Mouse (Mus musculus): Measurements from ENCODE around the gene Os9.

Os9 gene

GRCm38 (mm10) chr10:127061513-127061912 lies 59.4 kb downstream of the Os9 start:
- Histone ChIP-seq H3K36me3 (ENCODE audit: control insufficient read depth, insufficient read depth, low read length, poor library complexity, severe bottlenecking) (no peaks in the 10 kb centered on the region; the same call in none of the 2 replicates), H3K27me3 (ENCODE audit: control insufficient read depth, insufficient read depth, low read length, poor library complexity, severe bottlenecking) (no peaks in the 10 kb centered on the region)
- no peak for DNase-seq (ENCODE audit: low read depth, low spot score)

- Histone ChIP-seq H3K36me3 (ENCODE audit: control insufficient read depth, insufficient read depth, low read length, poor library complexity, severe bottlenecking) (no peaks in the 10 kb centered on the region; the same call in none of the 2 replicates), H3K27me3 (ENCODE audit: control insufficient read depth, insufficient read depth, low read length, poor library complexity, severe bottlenecking) (no peaks in the 10 kb centered on the region)
- no peak for DNase-seq (ENCODE audit: low read depth, low spot score)
Observed at GRCm38 (mm10) chr10:127061085-127061484, 59.8 kb downstream of the Os9 start.

- Histone ChIP-seq H3K27me3 (ENCODE audit: control insufficient read depth, insufficient read depth, low read length, poor library complexity, severe bottlenecking) (no peaks in the 10 kb centered on the region), H3K36me3 (ENCODE audit: control insufficient read depth, insufficient read depth, low read length, poor library complexity, severe bottlenecking) (no peaks in the 10 kb centered on the region)
- DNase-seq (ENCODE audit: low read depth, low spot score) = peak; percentile 79
Observed at GRCm38 (mm10) chr10:127059968-127060916, 60.7 kb downstream of the Os9 start, which contains the start of gene March9. March9 (minus strand) TSS chr10:127060184.

GRCm38 (mm10) chr10:127059174-127059967 lies 61.6 kb downstream of the Os9 start:
- Histone ChIP-seq H3K27me3 (ENCODE audit: control insufficient read depth, insufficient read depth, low read length, poor library complexity, severe bottlenecking) (no peaks in the 10 kb centered on the region), H3K36me3 (ENCODE audit: control insufficient read depth, insufficient read depth, low read length, poor library complexity, severe bottlenecking) (no peaks in the 10 kb centered on the region)
- DNase-seq (ENCODE audit: low read depth, low spot score) = no peak

GRCm38 (mm10) chr10:127058708-127059107 lies 62.2 kb downstream of the Os9 start:
- Histone ChIP-seq H3K36me3 (ENCODE audit: control insufficient read depth, insufficient read depth, low read length, poor library complexity, severe bottlenecking) (no peaks in the 10 kb centered on the region), H3K27me3 (ENCODE audit: control insufficient read depth, insufficient read depth, low read length, poor library complexity, severe bottlenecking) (no peaks in the 10 kb centered on the region)
- DNase-seq (ENCODE audit: low read depth, low spot score) = no peak

- H3K27me3 ChIP-seq (ENCODE audit: control insufficient read depth, insufficient read depth, low read length, poor library complexity, severe bottlenecking) = no peaks in the 10 kb centered on the region
- DNase-seq (ENCODE audit: low read depth, low spot score) = peak; percentile 87
- no peaks in the 10 kb centered on the region for H3K36me3 ChIP-seq (ENCODE audit: control insufficient read depth, insufficient read depth, low read length, poor library complexity, severe bottlenecking)
Observed at GRCm38 (mm10) chr10:127058161-127058560, 62.8 kb downstream of the Os9 start.

GRCm38 (mm10) chr10:127056490-127056889 lies 64.4 kb downstream of the Os9 start:
- Histone ChIP-seq H3K27me3 (ENCODE audit: control insufficient read depth, insufficient read depth, low read length, poor library complexity, severe bottlenecking) (no peaks in the 10 kb centered on the region), H3K36me3 (ENCODE audit: control insufficient read depth, insufficient read depth, low read length, poor library complexity, severe bottlenecking) (no peaks in the 10 kb centered on the region)
- no peak for DNase-seq (ENCODE audit: low read depth, low spot score)

GRCm38 (mm10) chr10:127055406-127055805 lies 65.5 kb downstream of the Os9 start:
- Histone ChIP-seq H3K36me3 (ENCODE audit: control insufficient read depth, insufficient read depth, low read length, poor library complexity, severe bottlenecking) (no peaks in the 10 kb centered on the region), H3K27me3 (ENCODE audit: control insufficient read depth, insufficient read depth, low read length, poor library complexity, severe bottlenecking) (no peaks in the 10 kb centered on the region)
- peak; percentile 56 for DNase-seq (ENCODE audit: low read depth, low spot score)

- no peak for DNase-seq (ENCODE audit: low read depth, low spot score)
- Histone ChIP-seq H3K36me3 (ENCODE audit: control insufficient read depth, insufficient read depth, low read length, poor library complexity, severe bottlenecking) (no peaks in the 10 kb centered on the region), H3K27me3 (ENCODE audit: control insufficient read depth, insufficient read depth, low read length, poor library complexity, severe bottlenecking) (no peaks in the 10 kb centered on the region)
Observed at GRCm38 (mm10) chr10:127054646-127055045, 66.3 kb downstream of the Os9 start.

- DNase-seq (ENCODE audit: low read depth, low spot score) = no peak
- Histone ChIP-seq H3K27me3 (ENCODE audit: control insufficient read depth, insufficient read depth, low read length, poor library complexity, severe bottlenecking) (no peaks in the 10 kb centered on the region; the same call in 1 of the 2 replicates), H3K36me3 (ENCODE audit: control insufficient read depth, insufficient read depth, low read length, poor library complexity, severe bottlenecking) (no peaks in the 10 kb centered on the region)
Observed at GRCm38 (mm10) chr10:127050119-127050474, 70.8 kb downstream of the Os9 start.

- no peaks in the 10 kb centered on the region for H3K36me3 ChIP-seq (ENCODE audit: control insufficient read depth, insufficient read depth, low read length, poor library complexity, severe bottlenecking)
- H3K27me3 ChIP-seq (ENCODE audit: control insufficient read depth, insufficient read depth, low read length, poor library complexity, severe bottlenecking) = no peaks in the 10 kb centered on the region; the same call in 1 of the 2 replicates
- DNase-seq (ENCODE audit: low read depth, low spot score) = peak; percentile 41
Observed at GRCm38 (mm10) chr10:127049395-127050118, 71.4 kb downstream of the Os9 start.

- Histone ChIP-seq H3K36me3 (ENCODE audit: control insufficient read depth, insufficient read depth, low read length, poor library complexity, severe bottlenecking) (no peaks in the 10 kb centered on the region), H3K27me3 (ENCODE audit: control insufficient read depth, insufficient read depth, low read length, poor library complexity, severe bottlenecking) (no peaks in the 10 kb centered on the region; the same call in 1 of the 2 replicates)
- DNase-seq (ENCODE audit: low read depth, low spot score) = no peak
Observed at GRCm38 (mm10) chr10:127048608-127049394, 72.1 kb downstream of the Os9 start.

GRCm38 (mm10) chr10:127047954-127048353 lies 73.0 kb downstream of the Os9 start, which contains the start of gene Cyp27b1:
Cyp27b1 (plus strand) TSS chr10:127048250.
- Histone ChIP-seq H3K27me3 (ENCODE audit: control insufficient read depth, insufficient read depth, low read length, poor library complexity, severe bottlenecking) (no peaks in the 10 kb centered on the region; the same call in 1 of the 2 replicates), H3K36me3 (ENCODE audit: control insufficient read depth, insufficient read depth, low read length, poor library complexity, severe bottlenecking) (no peaks in the 10 kb centered on the region)
- no peak for DNase-seq (ENCODE audit: low read depth, low spot score)
